Mouse (Mus musculus): ENCODE measurements around the gene Gm20509.
"Not testable (repeated sequence)": the region's sequence is repeated elsewhere in the genome, so short reads cannot be mapped to it uniquely, and the experiment has no call there.

The Gm20509 gene

DNA sequence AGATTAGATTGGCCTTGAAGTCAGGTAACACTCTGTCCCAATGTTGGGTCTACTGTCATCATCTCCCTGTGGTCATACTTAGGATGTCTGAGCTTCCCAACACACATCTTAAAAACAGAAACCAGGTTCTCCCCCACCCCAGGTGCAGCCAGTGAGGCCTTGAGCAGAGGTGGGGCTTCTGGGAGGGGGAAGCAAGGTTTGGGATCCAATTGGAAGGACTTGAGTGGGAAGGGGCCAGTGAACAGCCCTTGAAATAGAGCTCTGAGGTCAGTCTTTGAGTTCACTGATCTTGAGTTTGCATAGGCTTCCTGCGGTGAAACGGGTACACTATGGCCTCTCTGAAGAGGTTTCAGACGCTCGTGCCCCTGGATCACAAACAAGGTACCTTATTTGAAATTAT lies at the start of gene Gm20509:
Gene Gm20509, plus strand, starts transcription at position 290 of the 400 bp plus-strand sequence.
- DNase-seq, result no peak

DNA sequence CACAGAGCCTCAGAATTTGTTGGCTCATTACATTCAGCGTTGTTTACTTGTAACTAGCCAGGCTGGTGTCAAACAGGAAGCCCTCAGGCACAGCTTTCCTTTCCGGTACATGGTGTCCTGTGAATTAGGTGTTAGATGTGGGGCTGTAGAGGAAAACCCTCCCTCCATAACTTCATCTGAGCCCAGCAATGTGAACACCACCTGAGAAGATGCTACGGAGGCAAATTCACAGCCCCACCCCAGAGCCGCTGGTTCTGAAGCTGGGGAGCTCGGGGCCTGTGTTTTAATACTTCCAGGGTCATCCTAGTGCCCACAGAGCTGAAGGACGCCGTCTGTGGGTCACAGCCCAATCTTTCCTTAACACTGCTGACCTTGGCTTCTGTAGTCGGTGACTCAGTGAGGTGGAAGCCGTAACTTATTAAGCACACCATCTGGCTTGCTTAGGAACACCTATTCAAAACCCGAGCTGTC lies 46.8 kb upstream of the Gm20509 start:
- DNase-seq, result no peak

DNA sequence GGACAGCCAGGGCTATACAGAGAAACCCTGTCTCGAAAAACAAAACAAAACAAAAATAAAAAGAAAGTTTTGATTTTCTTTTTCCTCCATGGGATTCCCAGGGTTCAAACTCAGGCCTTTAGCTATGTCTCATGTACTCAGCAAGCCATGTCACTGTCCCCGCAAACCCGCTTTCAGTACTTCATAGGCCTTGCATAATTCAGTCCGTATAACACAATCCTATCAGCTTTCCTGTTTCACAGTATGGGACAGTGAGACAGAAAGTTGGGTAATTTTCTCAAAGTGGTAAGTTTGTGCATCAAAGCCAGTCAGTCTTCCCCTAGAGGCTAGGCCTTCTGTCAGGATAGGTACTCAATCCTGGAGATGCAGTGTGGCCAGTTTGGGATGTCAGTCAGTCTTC lies 43.0 kb upstream of the Gm20509 start:
- DNase-seq, result no peak

DNA sequence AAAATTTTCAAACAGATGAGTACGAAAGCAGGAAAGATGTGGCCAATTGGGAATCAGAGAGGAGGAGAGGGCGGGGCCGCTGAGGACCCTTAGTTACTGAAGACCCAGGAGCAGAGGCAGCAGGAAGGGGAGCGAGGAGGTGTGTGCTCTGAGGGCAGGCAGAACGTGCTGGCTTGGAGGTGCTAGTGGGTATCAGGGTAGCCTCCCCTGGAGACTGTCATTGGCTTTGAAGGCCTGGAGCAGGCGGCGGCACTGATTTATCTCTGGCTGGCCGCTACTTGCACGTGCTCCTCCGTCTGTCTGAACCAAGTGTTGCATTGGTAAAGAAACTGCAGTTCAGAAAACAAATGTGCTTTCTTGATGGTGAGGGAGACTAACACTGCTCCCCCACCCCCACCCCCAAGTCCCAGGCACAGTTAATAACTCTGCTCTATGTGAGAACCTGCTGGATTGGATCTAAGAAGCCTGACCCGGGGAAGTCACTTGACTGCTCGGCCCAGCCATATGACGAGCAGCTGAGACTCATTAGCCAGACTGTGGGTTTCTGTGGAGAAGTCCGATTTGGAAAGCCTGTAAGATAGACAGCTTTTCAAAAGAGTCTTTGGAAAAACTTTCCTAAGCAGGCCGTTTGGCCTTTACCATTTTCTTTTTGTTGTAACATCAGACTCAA lies 38.5 kb upstream of the Gm20509 start:
- DNase-seq, result peak; percentile 60

DNA sequence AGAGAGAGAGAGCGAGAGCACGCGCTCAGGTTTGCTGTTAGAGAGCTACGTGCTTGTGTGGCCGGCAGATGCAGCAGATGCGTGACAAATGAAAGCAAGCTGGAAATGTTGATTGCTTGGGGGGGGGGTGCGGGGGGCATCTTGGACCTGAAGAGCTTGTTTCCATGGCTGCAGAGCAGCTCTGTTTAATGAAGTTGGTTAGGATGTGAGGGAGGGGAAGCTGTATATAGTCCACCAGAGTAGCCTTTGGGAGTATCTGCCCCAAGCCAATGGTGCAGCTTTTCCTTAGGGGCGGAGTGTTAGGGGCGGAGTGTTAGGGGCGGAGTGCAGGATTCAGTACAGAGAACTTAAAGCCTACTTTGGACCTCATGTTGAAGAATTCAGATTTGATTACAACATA lies 35.2 kb upstream of the Gm20509 start:
- peak; percentile 56 for DNase-seq

DNA sequence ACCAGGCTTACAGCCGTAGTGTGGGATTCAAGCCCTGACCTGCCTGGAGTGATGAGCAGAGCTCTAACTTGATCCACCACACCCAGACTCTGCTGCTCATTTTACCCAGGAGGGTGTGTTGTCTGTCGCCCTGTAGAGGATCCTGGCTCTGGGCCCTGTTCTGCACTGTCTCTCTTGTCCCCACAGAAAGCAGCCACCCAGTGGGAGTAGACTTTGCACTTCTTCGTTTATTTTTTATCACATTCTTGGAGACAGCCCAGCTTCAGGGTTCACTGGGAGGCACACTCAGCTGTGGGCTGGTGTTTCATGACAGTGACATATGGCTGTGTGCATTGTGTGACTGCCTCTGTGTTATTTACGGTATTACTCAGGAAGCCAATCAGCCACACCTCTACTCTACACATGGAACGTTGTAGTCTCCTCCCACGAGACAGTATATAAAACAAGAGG lies 34.0 kb upstream of the Gm20509 start:
- DNase-seq, result peak; percentile 19

DNA sequence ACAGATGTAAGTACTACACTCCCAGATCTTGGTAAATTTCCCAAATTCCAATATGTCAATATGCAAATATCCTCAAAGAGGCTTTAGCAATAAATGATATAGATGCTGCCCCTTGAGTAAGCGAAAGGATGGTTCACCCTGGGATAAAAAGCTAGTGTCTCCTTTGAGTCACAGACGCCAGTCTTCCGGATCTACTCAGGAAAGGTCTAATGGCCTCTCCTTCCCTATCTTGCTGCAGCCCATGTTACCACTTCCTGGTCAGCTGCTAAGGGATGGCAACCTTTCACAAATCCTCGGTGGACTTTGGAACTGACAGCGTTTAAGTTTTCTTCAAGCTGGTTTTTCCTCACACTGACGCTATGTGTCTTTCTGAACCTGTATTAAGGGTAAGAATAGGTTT lies 33.6 kb upstream of the Gm20509 start:
- DNase-seq, result no peak

DNA sequence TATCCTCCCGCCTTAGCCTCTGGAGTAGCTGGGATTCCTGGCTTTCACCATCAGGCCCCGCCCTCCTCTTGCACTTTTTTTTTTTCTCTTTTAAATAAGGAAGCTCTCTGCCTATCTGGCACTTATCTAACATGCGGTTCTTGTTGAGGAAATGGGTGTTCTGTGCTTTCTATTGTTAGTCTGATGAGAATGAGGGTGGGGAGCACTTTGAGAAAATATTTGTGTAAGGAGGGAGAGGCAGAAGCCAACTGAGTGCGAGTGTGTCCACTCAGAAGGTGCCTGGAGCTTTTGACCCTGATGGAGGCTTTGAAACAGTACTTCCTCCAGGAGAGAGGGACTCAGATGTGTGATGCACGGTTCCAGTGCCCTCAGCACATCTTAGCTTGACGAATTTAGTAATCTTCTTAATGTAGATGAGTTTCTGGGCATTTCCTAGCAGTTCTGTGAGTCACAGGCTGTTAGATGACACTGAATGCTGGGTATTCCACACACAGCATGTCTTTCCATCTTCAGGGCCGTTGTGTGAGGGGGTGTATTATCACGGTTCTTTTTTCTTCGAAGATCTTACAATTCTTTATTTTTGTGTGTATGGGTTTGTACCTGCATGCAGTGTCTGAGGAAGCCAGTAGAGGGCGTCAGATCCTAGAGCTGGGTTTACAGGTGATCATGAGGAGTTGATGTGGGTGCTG lies 31.2 kb upstream of the Gm20509 start:
- no peak for DNase-seq

DNA sequence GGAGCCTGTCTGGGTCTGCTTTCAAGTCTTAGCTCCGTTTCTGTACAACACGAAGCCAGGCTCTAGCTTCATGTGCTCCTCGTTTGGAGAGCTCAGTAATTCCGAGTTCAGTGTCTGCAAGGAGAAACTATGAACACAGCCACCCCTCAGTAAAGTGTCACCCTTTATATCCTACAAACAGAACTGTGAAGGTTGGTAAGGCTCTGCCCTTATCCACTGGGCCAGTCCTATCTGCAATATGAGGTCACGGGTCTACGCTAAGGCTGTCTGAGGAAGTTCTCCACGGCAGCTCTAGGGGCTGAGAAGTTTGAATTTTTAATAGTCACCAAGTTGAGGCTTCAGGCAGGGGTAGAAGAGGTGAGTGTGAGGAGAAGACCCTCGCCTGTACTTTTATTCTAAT lies 29.8 kb upstream of the Gm20509 start:
- no peak for DNase-seq

DNA sequence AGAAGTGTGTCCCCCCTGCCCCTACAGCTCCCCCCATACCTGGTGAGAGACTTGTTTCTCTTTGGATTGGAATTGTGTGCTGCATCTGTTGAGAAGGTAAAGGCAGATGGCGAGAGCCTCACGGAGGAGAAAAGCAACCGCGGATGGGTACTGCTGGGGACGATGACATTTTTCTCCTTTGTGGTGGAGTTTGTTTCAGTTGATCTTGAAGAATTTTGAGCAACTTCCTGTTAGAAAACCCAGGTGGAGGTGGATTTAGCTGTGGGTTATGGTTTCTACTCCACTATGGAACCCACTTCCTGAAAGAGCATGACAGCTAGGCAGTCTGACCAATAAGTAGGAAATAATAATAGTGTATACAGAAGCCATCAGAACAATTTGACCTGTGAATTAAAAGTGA lies 29.1 kb upstream of the Gm20509 start:
- no peak for DNase-seq

DNA sequence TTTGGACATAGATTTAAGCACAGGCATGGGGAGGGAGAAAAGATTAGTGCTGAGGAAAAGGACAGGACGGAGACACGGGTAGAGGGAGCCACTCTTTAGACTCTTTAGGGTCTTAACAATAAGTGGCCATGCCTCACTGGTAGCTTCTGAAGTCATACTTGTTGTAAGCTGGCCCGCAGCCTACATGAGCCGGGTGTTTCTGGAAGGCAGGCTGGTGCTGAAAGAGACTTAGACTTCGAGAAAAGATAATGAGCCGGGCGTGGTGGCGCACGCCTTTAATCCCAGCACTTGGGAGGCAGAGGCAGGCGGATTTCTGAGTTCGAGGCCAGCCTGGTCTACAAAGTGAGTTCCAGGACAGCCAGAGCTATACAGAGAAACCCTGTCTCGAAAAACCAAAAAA lies 22.9 kb upstream of the Gm20509 start:
- not testable (repeated sequence) for DNase-seq

DNA sequence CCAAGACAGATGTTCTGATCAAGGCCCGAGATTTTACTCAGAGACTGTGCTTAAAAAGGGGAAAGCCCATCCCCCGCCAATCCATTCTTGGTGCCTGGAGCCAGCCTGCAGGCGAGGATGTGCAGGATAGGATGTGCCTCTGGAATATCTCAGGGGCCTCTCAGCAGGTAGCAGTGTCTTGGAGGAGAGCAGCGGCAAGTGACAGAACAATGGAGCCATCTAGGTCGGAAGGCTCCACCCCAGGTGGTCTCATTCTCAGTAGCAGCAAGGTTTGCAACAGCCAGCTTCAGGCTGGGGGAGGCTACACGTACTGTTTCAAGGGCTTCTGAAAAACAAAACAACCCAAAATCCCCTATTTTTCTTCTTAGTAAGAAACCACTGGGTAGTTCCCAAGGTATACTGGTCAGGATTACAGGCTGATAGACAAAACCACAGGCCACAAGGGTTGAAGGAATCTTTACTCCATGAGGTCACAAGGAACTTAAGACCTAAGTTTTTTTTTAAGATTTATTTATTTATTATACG lies 22.4 kb upstream of the Gm20509 start:
- DNase-seq, result no peak

DNA sequence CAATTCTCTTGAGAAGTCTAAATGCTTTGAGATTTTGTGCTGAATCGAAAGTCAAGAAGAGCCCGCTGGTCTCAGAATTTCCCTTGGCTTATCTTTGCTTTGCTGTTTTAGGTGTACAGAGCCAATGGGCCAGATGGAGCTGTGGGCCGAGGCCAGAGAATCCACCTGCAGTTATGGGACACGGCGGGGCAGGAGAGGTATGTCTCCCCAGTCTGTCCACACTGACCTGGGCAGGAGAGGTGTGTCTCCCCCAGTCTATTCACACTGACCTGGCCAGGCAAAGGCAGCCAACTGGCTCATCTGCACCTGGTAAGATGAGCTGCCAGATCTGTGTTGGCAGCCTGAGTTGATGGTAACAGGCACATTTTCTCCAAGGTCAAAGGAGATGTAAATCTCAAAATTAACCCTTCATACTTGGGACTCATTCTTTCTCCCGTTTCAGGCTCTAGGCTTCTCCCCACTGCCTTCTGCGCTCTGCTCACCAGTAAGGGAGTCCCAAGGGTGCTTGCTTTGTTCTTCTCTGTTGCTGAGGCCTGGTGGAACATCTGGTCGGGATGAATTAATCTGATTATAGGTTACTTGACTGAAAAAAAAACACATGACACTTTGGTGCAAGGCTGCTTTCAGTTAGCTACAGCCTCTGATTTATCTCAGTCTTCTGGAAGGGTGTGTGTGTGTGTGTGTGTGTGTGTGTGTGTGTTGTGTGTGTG lies 19.8 kb upstream of the Gm20509 start:
- no peak for DNase-seq

DNA sequence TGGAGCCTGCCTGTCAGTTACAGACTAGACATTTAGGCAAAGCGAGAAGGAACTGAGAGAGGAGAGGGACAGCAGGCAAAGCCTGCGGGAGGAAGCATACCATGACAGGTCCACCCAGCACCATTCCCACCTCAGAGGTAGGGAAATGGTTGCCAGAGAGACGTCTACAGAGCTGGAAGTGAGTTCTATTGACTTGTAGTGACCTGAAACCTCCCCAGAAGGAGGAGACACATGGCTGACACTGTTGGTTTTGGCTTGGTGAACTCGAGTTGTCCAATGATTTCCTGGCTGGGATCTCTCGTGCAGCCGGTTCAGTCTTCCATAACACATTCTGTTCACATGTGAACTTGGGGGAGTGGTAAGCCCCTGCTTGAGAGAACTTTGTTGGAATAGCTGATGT lies 18.3 kb upstream of the Gm20509 start:
- no peak for DNase-seq

DNA sequence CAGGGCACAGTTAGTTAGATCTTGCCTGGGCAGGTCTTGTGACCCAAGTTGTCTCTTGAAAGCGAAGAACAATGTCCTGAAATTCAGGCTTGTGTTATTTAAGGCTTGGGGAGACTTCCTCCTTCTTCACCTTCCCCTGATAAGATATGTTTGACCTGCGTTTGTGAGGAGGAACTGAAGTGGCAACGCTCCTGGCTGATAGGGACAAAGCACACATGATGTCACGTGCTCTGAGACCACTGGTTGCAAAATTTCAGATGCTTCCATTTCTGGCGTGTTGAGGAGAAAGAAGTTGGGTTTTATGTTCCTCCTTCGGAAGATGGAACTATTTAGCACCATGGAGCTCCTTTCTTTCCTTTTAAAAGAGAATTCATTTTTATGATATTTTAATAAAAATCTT lies 16.4 kb upstream of the Gm20509 start:
- DNase-seq, result no peak

DNA sequence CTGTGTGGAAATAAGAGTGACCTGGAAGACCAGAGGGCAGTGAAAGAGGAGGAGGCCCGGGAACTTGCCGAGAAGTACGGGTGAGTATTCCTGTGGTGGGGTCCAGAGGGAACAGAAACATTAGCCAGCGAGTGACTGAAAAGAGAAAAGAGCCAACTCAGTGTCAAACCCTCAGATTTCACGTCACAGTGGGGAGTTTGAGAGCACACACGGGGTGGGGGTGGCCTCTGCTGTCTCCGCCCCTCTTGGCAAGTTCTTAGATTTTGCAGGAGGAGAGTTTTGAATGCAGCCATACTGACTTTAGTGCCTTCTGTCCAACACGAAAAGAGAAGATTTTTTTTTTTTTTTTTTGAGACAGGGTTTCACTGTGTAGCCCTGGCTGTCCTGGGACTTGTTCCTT lies 15.1 kb upstream of the Gm20509 start:
- no peak for DNase-seq

DNA sequence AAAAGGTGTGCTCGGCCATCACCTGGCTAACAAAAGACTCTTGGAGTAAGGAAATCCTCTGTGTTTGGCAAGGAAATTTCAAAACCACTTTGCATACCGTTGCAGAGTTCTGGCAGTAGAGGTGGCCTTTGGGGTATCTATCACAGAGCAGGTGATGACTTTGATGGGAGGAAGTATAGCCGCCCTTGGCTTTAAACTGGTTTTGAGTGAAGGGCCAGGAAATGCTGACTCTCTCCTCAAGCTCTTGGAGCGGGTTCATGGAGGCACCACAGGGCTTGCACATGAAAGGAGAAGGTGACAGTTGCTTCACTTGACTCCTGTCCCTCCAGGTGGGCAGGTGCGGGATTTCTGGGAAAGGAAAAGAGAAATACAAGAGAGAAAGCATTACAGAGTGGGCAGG lies 14.7 kb upstream of the Gm20509 start:
- no peak for DNase-seq

DNA sequence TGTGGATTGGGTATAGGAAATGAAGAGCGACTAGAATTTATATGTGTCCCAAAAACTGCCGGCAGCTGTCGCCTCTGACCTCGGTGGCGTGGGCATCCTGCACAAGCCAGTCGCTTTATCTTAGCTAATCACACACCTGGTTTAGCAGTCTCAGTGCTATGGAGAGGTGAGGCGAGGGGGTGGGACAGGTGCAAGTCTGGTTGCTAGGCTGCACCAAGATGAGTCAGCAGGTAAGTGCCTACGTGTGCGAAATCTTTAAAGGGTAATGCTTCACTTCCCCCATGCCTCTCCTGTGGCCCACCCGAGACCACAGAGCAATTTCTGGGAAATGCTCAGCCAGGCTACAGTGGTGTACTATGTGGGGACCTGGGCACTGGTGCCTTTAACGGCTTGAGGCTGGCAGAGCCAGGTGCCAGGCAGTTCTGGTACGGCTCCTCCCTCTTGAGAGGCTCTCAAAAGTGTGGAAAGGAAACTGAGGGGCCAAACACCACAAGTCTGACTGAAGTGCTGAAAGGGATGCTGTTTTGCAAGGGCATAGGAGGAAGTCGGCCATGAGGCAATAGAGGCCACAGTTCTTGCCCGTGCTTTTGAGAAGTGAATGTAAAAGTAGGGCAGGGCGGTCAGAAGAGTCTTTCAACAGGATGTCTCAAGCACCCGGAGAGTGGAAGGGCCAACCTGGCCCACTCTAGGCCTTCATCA lies 12.9 kb upstream of the Gm20509 start:
- DNase-seq, result no peak

DNA sequence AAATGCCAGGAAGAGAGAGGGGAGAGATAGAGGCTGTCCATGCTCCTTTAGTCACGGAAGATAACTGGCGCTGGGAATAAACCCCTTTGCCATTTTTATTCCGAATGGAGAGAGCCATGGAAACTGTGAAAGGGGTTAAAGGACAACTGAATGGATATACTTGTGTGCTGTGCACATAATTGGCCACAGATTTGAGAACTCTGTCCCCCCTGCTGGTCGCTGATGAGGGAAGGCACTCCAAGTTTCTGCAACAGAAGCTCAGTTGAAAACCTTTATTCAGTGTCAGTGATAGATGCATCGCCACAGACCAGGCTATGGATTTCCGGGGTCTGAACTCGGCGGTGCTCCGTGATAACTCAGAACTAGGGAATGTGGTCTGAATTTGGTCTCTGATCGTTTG lies 12.1 kb upstream of the Gm20509 start:
- no peak for DNase-seq

DNA sequence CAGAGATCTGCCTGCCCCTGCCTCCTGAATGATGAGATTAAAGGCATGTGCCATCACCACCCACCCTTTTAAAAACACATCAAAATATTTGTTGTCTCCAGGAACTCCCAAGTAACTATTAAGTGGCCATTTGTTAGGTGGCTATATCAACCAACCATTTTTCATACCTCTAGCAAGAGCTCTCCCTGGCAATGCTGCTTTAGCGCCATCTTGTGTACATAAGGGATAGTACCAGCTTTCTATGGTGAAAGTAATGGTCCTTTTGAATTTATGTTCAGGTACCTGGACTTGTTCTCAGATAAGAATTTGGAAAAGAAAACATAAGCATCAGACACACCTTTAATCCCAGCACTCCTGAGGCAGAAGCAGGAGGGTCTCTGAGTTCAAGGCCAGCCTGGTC lies 10.5 kb upstream of the Gm20509 start:
- DNase-seq, result peak; percentile 72

DNA sequence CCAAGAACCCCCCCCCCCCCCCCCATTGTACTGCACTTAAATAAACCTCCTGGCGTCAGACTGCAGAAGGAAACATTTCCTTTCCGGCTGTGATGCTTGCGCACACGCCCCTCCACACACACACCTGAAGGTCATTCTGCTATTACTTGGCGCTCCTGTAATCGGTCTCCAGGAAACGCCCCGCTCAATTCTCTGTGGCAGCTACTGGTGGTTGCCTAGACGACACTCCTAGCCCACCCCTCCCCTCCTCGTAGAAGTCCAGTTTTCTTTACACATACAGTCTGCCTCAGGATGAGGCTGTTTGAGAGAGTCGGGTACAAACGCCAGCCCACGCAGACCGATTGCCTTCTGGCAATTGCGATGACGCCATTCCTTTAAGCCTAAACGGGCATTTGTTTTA lies 7.7 kb upstream of the Gm20509 start:
- DNase-seq, result peak; percentile 40

DNA sequence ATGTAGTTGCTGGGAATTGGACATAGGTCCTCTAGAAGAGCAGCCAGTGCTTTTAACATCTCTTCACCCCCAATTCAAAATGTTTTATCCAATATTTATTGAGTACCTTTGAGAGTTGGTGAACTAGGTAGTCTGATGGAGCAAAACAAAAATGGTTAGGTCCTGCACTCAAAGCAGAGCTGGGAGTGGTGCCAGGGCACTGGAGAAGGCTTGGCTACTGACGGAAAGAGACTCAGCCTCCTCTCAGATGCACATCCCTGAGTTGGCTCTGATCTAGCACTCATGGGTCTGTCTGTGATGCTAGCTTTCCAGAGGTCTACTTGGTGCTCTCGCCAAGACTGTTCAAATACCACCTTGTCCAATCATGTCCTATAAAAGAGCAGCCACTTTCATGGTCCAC lies 4.4 kb upstream of the Gm20509 start:
- DNase-seq, result no peak

DNA sequence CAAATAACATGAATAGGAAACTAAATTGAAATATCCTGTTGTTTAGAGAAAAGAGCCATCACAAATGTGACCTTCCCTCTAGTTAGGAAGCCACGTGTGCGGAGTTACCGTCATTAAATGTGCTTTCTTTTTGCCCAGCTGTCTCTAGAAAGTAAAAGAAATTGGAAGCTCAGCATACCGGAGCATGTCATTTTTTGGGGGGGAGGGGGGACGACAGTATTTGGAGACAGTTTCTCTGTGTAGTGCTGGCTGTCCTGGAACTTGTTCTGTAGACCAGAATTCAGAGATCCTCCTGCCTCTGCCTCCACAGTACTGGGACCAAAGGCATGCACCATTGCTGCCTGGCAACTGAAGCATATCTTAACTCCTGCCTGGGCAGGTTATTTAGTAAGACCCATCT lies 734 bp upstream of the Gm20509 start, which contains the start of gene Khdc3:
Gene Khdc3, plus strand, starts transcription at position 301 of the 400 bp plus-strand sequence.
- DNase-seq, result no peak
